Mouse (Mus musculus) layer of hippocampus, postnatal 36 days (tissue): ENCODE results near the gene Hormad2. TPM values are rescaled to one million over a fixed set of nuclear protein-coding genes. Genes with fewer than 3 reads are reported as not detected.

Source experiments
- DNase-seq, 2 experiments: peaks; one replicate each; pipeline ENCODE4 v3.0.0; 2022
- total RNA-seq, 2 experiments: library from RNA; stranded (reverse); gene quantifications; 2 replicates each; pipeline ENCODE4 v1.2.3; 2021

Hormad2 gene
- total RNA-seq, 2 experiments from 2014 or later, result 0.60 TPM; not detected in 1

DNA sequence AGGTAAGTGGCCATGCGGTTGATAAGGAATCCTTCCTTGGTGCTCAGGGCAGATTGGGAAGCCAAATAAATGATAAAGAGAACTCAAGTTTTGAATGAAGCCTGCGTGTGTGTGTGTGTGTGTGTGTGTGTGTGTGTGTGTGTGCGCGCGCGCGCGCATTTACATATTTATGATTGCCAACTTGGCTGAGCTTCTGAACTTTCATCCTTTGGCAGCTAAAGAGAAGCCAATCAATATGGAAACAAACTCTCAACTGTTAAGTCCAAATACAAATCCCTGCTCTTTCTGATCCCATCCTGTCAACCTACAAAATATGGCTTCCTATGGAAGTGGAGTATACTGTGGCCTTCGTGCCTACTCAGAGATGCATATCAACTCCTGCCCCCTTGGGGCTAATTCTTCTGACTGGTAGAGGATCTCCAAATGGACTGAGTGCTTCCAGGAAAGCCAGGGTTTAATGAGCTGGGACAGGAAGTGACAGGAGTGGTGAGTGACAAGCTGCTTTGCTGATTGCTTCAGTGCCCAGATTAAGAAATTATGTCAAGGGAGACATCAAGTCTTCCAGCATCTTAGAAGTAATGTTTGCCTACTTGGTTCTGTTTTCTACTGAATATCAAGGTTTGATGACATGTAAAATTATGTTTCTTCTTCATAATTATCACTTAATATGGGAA lies 5.4 kb upstream of the Hormad2 start:
- DNase-seq, result no peak

DNA sequence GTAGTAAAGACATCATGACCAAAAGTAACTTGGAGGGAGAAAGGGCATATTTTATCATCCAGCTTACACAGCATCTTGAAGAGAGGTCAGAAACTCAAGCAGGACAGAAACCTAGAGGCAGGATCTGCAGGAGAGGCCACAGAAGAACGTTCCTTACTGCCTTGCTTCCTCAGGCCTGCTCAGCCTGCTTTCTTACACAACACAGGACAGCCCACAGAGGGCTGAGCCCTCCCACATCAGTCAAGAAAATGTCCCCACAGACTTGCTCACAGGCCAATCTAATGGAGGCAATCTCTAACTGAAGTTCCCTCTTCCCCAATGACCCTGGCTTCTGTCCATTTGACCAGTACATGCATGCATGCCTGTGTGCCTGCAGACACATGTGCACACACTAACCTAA lies 1.4 kb upstream of the Hormad2 start:
- DNase-seq, result no peak

- DNase-seq, result no peak
Observed at GRCm38 (mm10) chr11:4438211-4438610, 2.7 kb downstream of the Hormad2 start.

- DNase-seq, result no peak
Observed at GRCm38 (mm10) chr11:4437318-4437717, 3.6 kb downstream of the Hormad2 start.

- DNase-seq, result no peak
Observed at GRCm38 (mm10) chr11:4436631-4437030, 4.3 kb downstream of the Hormad2 start.

- no peak for DNase-seq
Observed at GRCm38 (mm10) chr11:4434461-4434860, 6.4 kb downstream of the Hormad2 start.

GRCm38 (mm10) chr11:4423818-4424217 lies 17.1 kb downstream of the Hormad2 start:
- DNase-seq, result no peak

DNA sequence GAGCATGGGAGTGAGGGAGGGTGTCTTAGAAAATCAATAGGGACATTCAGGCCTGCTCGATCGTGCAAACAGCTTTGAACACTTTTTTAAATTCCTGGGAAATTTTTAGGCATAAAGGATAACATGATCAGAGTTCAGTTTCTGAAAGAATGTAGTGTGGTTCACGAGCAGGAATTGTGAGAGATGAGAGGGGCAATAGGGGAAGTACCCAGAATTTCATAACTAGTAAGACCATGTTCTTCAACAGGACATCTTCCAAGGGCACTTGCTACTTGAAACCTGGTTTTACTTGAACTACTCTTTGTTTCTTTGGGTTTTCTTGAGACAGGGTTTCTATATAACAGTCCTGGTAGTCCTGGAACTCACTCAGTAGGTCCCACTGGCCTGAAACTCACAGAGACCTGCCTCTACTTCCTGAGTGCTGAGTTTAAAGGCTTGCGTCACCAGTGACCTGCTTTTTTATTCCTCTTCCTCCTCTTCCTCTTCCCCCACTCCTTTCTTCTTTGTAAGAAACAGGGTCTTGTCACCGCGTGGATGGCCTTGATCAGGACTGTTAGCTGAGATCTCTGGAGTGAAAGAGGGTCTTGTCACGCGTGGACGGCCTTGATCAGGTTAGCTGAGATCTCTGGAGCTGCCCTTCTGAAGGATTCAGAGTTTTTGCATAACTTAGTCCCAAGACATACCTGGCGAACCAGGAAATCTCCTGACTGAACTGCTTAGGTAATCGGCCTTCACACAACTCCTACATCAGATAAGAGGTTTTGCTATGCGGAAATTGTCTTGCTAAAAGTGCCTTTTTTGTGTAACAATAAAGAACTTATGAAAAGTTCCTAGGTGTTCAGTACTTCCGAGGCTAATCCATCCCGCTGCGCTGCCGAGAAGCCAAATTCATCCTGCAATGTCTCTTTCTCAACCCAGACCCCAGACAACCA lies 18.1 kb downstream of the Hormad2 start:
- no peak for DNase-seq

GRCm38 (mm10) chr11:4421933-4422488 lies 18.9 kb downstream of the Hormad2 start:
- no peak for DNase-seq

- no peak for DNase-seq
Observed at GRCm38 (mm10) chr11:4417986-4418385, 22.9 kb downstream of the Hormad2 start.

GRCm38 (mm10) chr11:4412294-4412693 lies 28.6 kb downstream of the Hormad2 start:
- no peak for DNase-seq

DNA sequence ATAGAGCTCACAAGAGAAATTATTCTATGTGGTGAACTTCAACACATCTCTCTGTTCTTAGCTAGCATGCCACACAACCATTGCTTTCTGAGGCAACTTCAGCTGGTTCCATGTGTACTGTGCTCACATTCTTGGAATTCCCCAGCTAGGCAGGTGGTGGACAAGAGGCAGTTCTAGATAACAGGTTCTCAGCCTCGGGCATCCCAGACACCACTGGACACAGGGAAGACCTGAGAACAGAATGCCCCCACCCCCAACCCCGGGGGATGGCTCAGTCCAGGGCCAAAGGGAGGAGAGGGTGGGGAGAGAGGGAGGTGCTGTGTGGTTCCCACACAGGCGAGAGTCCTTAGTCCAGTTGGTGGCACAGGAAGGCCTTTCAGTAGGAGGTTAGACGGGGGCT lies 36.6 kb downstream of the Hormad2 start:
- DNase-seq, result no peak

- no peak for DNase-seq
Observed at GRCm38 (mm10) chr11:4403381-4403780, 37.5 kb downstream of the Hormad2 start.

GRCm38 (mm10) chr11:4401251-4401650 lies 39.7 kb downstream of the Hormad2 start:
- DNase-seq, result no peak

DNA sequence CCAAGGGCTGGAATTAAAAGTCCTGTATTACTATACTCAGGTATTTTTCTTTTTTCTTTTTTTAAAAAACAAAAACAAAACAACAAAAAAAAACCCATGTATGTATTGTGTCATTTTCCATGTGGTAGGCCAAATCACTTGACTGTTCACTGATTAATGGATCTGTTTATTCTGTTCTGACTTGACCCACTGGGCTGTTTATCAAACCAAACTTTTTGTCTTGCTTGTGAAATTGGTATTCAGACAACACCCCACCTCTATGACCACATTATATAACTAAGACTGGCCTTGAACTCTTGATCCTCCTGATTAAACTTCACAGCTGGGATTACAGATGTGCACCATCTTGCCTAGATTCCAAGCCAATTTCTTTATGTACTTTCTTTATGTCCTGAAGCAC lies 46.7 kb downstream of the Hormad2 start:
- no peak for DNase-seq

DNA sequence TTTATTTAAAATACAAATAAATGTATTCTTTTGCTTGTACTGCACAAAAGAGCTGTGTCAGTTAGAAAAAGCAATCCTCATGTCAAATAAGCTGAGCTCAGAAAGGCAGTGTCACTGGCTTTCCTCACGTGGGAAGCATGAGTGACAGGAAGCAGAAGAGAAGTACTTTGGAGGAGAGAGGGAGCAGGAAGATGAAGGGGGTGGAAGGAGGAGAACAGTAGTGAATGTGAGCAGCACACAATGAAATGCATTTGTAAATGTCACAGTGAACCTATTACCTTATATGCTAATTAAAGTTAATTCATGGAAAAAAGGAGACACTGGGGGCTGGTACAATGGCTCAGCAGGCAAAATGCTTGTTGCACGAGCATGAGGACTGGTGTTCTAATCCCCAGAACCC lies 52.9 kb downstream of the Hormad2 start:
- no peak for DNase-seq

- DNase-seq, result no peak
Observed at GRCm38 (mm10) chr11:4382321-4382720, 58.6 kb downstream of the Hormad2 start.

- DNase-seq, result no peak
Observed at GRCm38 (mm10) chr11:4379857-4380256, 61.0 kb downstream of the Hormad2 start.

DNA sequence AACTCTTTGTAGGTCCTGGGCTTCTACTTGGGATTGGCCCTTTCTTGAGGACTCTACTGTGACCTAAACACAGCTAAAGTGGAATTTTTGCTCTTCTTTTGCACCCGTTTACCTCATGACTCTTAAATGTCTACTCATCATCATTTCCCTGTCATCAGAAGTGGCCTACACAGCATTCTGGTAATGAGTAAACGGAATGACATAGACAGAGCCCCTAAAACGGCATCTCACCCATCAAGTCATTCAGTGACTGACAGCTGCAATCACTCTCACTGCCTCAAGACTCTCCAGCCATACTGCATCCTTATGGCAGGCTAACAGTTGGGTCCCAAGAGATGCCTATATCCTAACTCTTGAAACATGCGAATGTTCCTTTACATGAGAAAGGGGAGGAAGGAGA lies 74.5 kb downstream of the Hormad2 start:
- DNase-seq, result no peak

DNA sequence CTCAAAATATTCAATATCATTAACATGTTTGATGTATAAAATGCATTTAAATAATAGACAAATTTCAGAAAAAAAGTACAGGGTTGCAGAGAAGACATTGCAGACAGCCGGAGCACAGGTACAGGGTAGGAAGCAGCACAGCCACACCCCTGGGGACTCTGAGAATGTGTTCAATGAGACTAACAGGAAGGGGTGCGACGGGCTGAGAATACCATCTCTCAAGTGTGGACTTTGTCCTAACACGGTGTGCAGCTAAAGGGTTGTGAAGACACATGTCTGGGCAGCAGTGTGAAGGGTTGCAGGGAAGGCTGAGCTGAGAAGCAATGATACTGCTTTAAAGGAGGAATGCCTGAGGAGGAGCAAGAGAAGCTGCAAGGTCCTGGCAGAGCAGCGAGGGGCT lies 85.5 kb downstream of the Hormad2 start:
- DNase-seq, result no peak

GRCm38 (mm10) chr11:4352637-4353036 lies 88.3 kb downstream of the Hormad2 start:
- DNase-seq, result no peak

- no peak for DNase-seq
Observed at GRCm38 (mm10) chr11:4343926-4344325, 97.0 kb downstream of the Hormad2 start.

DNA sequence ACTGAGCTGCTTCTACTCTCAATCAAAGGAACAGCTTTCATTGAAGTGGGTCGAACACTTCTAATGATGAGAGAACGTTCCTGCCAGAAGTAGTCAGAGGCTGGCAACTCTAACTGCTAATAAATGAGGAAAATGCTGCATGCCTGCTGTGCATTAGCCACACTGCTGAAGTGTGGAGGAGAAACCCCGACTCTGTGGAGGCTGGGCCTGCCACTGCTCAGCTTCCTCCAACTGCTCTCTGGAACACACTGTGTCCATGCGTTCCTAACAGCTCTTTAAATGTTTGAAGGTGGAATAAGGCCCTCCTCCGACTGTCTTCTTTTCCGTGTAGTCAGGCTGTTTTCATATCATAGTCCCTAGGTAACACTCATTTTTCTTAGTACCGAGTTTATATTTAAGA lies 98.9 kb downstream of the Hormad2 start:
- DNase-seq, result peak; percentile 7 to 19
